Mouse (Mus musculus): ENCODE data around the gene Zfp968. TPM values are rescaled to one million over a fixed set of nuclear protein-coding genes. Genes with fewer than 3 reads are reported as not detected.
"Not testable (repeated sequence)": the region's sequence is repeated elsewhere in the genome, so short reads cannot be mapped to it uniquely, and the experiment has no call there.

Zfp968 gene
- total RNA-seq (2021) (1 to 10 TPM; 3.5 to 9.4 TPM), polyA plus RNA-seq (2012; rRNA removed) (0.09 and 0.12 TPM in 2 replicates)
- long read RNA-seq: 0 reads

DNA sequence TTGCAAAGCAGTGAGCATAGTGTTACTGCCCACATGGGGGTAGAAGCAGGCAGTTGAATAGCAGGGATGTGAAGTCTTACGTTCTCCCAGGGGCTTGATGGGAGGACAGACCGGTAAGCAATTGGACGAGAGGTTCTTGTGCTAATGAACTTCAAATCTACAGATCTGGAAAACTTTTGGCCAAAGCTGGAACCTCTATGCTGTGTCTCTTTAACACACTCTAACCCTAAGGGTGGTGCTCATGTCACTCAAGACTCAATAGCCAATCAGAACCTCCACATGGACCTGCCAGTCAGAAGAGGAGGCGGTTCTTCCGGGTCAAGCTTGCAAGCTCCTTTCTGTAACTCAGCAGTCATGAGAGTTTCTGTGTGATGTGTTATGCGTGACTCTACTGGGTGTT, at the start of gene Zfp968:
Zfp968 (plus strand) TSS at position 301 of the 400 bp plus-strand sequence.
- DNase-seq: not testable (repeated sequence)

DNA sequence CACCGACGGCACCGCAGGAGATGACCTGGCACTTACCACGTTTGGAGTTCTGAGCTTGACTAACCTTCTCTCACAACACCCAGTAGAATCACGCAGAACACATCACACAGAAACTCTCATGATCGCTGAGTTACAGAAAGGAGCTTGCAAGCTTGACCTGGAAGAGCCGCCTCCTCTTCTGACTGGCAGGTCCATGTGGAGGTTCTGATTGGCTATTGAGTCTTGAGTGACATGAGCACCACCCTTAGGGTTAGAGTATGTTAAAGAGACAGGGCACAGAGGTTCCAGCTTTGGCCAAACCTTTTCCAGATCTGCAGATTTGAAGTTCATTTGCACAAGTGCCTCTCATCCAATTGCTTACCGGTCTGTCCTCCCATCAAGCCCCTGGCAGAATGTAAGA, 34.1 kb upstream of the Zfp968 start, which contains the start of gene Gm4631:
Gm4631 (minus strand) TSS at position 101 of the 400 bp plus-strand sequence.
- DNase-seq: not testable (repeated sequence)

Other genes starting within 250 kb of the Zfp968 start
- gene Gm14399, start 230.4 kb upstream of the Zfp968 start, total RNA-seq (2021): 10 to 100 TPM; 15.1 to 20.4 TPM
- not detected in 2 replicates for gene Gm14399, start 230.4 kb upstream of the Zfp968 start, polyA plus RNA-seq (2012; rRNA removed)
- 1 to 10 TPM; 1.8 to 2.2 TPM for gene Gm14443, start 196.6 kb upstream of the Zfp968 start, total RNA-seq (2021)
- 0.21 TPM in 1 of 2 replicates, not detected in the other for gene Gm14443, start 196.6 kb upstream of the Zfp968 start, polyA plus RNA-seq (2012; rRNA removed)
- 10 to 100 TPM; 55.6 to 71.5 TPM for gene Gm14391, start 165.5 kb upstream of the Zfp968 start, total RNA-seq (2021)
- gene Gm14391, start 165.5 kb upstream of the Zfp968 start, polyA plus RNA-seq (2012; rRNA removed): 1.0 and 1.4 TPM in 2 replicates
- 10 to 100 TPM in 1 of 2 experiments, 1 to 10 TPM in 1; 7.0 to 10.6 TPM for gene Gm14440, start 97.3 kb upstream of the Zfp968 start, total RNA-seq (2021)
- not detected in 2 replicates for gene Gm14440, start 97.3 kb upstream of the Zfp968 start, polyA plus RNA-seq (2012; rRNA removed)
- 10 to 100 TPM; 36.0 to 52.4 TPM for gene Gm4631, start 34.2 kb upstream of the Zfp968 start, total RNA-seq (2021)
- gene Gm4631, start 34.2 kb upstream of the Zfp968 start, polyA plus RNA-seq (2012; rRNA removed): 0.27 and 0.29 TPM in 2 replicates
- 1 to 10 TPM; 5.5 to 6.7 TPM for gene Gm4724, start 63.4 kb downstream of the Zfp968 start, total RNA-seq (2021)
- gene Gm4724, start 63.4 kb downstream of the Zfp968 start, polyA plus RNA-seq (2012; rRNA removed): 1.3 and 1.8 TPM in 2 replicates
- gene Zfp965, start 97.5 kb downstream of the Zfp968 start, total RNA-seq (2021): 1 to 10 TPM; 2.4 to 3.0 TPM
- 0.10 TPM in 1 of 2 replicates, not detected in the other for gene Zfp965, start 97.5 kb downstream of the Zfp968 start, polyA plus RNA-seq (2012; rRNA removed)